Mouse (Mus musculus) lung, postnatal 0 days (tissue): ENCODE results near the gene Coq10a.

Experiments
- CTCF ChIP-seq: IDR thresholded peaks from 2 replicates; pipeline ENCODE4 v1.5.1; 2016; ENCODE audit warnings: antibody characterized with exemption, mild to moderate bottlenecking
- EP300 ChIP-seq: IDR thresholded peaks from 2 replicates; pipeline ENCODE4 v1.6.1; 2016; ENCODE audit warnings: antibody characterized with exemption, mild to moderate bottlenecking, control low read depth

DNA sequence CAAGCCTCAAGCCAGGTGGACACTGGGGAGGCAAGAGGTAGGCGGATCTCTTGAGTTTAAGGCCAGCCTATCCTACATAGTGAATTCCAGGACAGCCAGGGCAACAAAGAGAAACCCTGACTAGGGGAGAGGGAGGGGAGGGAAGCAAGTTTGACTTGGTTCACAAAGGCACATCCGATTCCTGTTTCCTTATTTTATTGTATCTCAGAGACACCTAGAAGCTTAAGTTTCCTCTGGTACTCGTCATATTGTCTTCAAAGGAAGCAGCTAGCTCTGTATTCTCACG is 41.7 kb upstream of the Coq10a start:
- no peak for TF ChIP-seq CTCF
- TF ChIP-seq EP300: no peak
